Mouse (Mus musculus) neutrophil, adult 5-6 weeks (primary cell): ENCODE measurements around the gene L3hypdh. TPM values are rescaled to one million over a fixed set of nuclear protein-coding genes. Genes with fewer than 3 reads are reported as not detected.

Experiments used
- ATAC-seq: fragments of 151-379, 151-347 bp; 2 replicates; pipeline ENCODE4 v1.8.0; 2017; ENCODE audit warnings: mild to moderate bottlenecking, moderate TSS enrichment; ENCODE audit not compliant: insufficient number of reproducible peaks, poor library complexity, low FRiP score, severe bottlenecking; ENCODE audit errors: extremely low read depth
- total RNA-seq: library from RNA; stranded (forward); fragments of 200-1000 nt; gene quantifications from 2 replicates; pipeline ENCODE4 v1.2.3, GENCODE M21; 2017

L3hypdh gene
- total RNA-seq: not detected in 2 replicates

GRCm38 (mm10) chr12:72085329-72086165, at the start of gene L3hypdh, which contains the start of gene Jkamp:
Gene L3hypdh (minus strand): TSS chr12:72085439.
Gene Jkamp (plus strand): TSS chr12:72085589.
- peak; percentile 92 for ATAC-seq

GRCm38 (mm10) chr12:72129203-72129602, 44.0 kb upstream of the L3hypdh start:
- no peak for ATAC-seq

- no peak for ATAC-seq
These were observed 30.6 kb upstream of the L3hypdh start for GRCm38 (mm10) chr12:72115686-72116345.

GRCm38 (mm10) chr12:72115126-72115525, 29.9 kb upstream of the L3hypdh start:
- ATAC-seq: no peak

GRCm38 (mm10) chr12:72104525-72105281, 19.5 kb upstream of the L3hypdh start:
- peak; percentile 61; the same call in 1 of the 2 replicates for ATAC-seq

- ATAC-seq: no peak
These were observed 18.8 kb upstream of the L3hypdh start for GRCm38 (mm10) chr12:72104027-72104426.

- ATAC-seq: no peak
These were observed 17.5 kb upstream of the L3hypdh start for GRCm38 (mm10) chr12:72102776-72103175.

- ATAC-seq: no peak
These were observed 11.7 kb upstream of the L3hypdh start for GRCm38 (mm10) chr12:72096966-72097365.

- ATAC-seq: no peak
These were observed 4.6 kb upstream of the L3hypdh start for GRCm38 (mm10) chr12:72089802-72090201.

GRCm38 (mm10) chr12:72086166-72086825, 1.1 kb upstream of the L3hypdh start:
- ATAC-seq: no peak

- ATAC-seq: no peak
These were observed 263 bp downstream of the L3hypdh start for GRCm38 (mm10) chr12:72085024-72085328.

- no peak for ATAC-seq
These were observed 797 bp downstream of the L3hypdh start for GRCm38 (mm10) chr12:72084261-72085023.

- ATAC-seq: no peak
These were observed 2.0 kb downstream of the L3hypdh start for GRCm38 (mm10) chr12:72083265-72083664.

- ATAC-seq: no peak
These were observed 2.9 kb downstream of the L3hypdh start for GRCm38 (mm10) chr12:72082370-72082769.

GRCm38 (mm10) chr12:72081961-72082360, 3.3 kb downstream of the L3hypdh start:
- ATAC-seq: no peak

- no peak for ATAC-seq
These were observed 7.0 kb downstream of the L3hypdh start for GRCm38 (mm10) chr12:72078248-72078647.

GRCm38 (mm10) chr12:72070327-72071269, 14.6 kb downstream of the L3hypdh start, which contains the start of gene Gpr135:
Gene Gpr135 (minus strand): TSS chr12:72071125.
- ATAC-seq: peak; percentile 85
